Mouse (Mus musculus) bone marrow, adult 2 months (tissue): ENCODE measurements around the gene AI837181. TPM values are rescaled to one million over a fixed set of nuclear protein-coding genes. Genes with fewer than 3 reads are reported as not detected.

ENCODE experiments used
- H3K27ac ChIP-seq: fragments of 200-500 bp; 2 replicates; pipeline ENCODE4 v1.5.1; 2012; ENCODE audit warnings: low read depth, mild to moderate bottlenecking, control low read depth, inconsistent platforms, low read length; ENCODE audit not compliant: control insufficient read depth, poor library complexity, insufficient read depth
- H3K4me1 ChIP-seq: fragments of 200-500 bp; 2 replicates; pipeline ENCODE4 v1.6.1; 2011; ENCODE audit warnings: low read length; ENCODE audit not compliant: control insufficient read depth, insufficient read depth
- H3K4me3 ChIP-seq: fragments of 200-500 bp; replicated peaks from 2 replicates; pipeline ENCODE3; 2011; ENCODE audit warnings: mild to moderate bottlenecking, low read depth, low read length, control low read depth; ENCODE audit not compliant: control insufficient read depth
- CTCF ChIP-seq: fragments of 200-500 bp; IDR thresholded peaks from 2 replicates; pipeline ENCODE4 v1.5.1; 2011; ENCODE audit warnings: low read length, control low read depth; ENCODE audit not compliant: control insufficient read depth, insufficient read depth
- POLR2A ChIP-seq: fragments of 200-500 bp; IDR thresholded peaks from 2 replicates; pipeline ENCODE4 v1.6.1; 2011; ENCODE audit warnings: low read depth, mild to moderate bottlenecking, control low read depth, low read length, borderline replicate concordance; ENCODE audit not compliant: control insufficient read depth
- WGBS: fragments of 180-500 bp; shearing (Covaris S2); methylation state at CpG from one replicate; pipeline ENCODE4 v1.1.7; 2018; 5-methylcytosine and 5-hydroxymethylcytosine counted together
- polyA plus RNA-seq: library from polyadenylated mRNA; stranded (reverse); fragments of >200 nt; gene quantifications from 2 replicates; pipeline ENCODE4 v1.2.4, GENCODE M21; 2011; ENCODE audit warnings: low replicate concordance; ENCODE audit not compliant: missing spikeins, insufficient read depth, insufficient read length

AI837181 gene
- polyA plus RNA-seq, 1 experiment, result 21.5 TPM

DNA sequence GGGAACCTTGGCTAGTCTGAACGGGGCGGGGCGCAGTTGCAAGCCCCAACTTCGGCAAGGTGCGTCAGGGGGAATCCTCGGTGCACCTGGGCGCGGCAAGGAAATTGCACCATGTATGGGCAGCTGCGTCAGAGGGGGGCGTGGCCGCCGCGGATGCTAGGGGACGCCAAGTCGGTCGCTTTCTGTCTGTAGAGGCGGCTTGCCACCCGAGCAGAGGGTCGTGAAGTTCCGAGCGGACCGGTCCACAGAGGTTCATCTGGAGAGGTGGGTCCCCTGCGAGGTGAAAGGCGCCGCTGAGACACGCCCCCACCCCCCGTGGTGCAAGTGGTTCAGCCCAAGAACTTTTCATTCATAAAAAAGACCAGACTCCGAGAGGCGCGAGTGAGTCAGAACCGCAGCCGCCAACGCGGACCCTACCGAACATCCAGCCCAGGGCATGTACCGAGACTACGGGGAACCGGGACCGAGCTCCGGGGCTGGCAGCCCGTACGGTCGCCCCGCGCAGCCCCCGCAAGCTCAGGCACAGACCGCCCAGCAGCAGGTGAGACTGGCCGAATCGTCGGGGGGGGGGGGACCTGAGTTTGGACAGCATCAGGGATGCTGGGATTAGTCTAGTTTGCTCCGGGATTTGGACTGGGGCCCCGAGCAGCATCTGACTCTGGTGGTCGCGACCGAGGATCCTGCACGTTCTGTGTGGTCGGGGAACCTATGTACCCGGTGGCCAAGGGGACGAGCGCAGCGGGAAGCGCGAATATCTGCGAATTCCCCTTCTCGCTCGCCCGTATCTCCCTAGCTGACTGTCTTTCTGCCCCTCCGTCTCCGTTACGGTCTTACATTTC is 22.8 kb downstream of the AI837181 start, which contains the start of gene Fosl1:
Gene Fosl1 (plus strand): TSS at position 33 of the 839 bp plus-strand sequence.
- WGBS, result under 1% methylated on average over 70 of the region's 70 CpGs
- Histone ChIP-seq H3K27ac (no peak within 1 kb of the TSS), H3K4me3 (peak within 1 kb of the TSS; percentile 50), H3K4me1 (peaks cover 9% of the 10 kb centered on the region)
- TF ChIP-seq POLR2A (peak; percentile 4; the same call in 1 of the 2 replicates), CTCF (no peak)

DNA sequence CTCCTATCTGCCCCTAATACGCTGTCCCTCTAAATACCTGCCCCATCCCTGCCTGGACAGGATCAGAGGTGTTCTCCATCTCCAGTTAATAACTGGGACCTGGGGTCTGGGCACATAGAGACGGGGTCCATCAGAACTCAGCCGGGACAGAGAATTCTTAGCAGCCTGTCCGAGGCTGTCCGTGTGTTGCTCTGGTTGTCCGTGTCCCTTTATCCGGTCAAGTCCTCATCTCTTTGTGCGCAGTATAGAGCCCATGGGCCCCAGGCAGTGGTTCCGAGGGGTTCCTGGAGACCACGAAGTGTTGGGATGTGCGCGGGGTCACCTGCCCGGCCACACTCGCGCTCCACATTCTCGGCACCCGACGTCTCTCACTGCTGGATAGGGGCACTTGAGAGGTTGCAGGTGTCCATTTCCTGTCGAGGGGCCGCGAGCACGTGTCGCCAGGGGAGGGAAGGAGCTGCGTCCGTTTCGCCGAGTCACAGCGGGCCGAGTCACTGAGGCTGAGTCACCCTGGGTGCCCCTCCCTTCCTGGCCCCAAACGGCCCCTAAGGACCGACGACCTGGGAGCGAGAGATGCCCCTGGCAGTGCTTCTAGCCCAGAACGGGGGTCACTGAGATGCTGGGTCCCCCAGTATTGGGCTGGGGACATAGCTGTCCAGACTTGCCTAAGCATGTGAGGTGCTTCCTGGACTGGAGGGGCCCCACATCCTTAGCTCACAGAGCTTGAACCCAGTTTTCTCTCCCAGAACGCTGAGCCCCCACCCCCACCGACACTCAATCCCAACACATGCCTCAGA is 23.6 kb downstream of the AI837181 start:
- WGBS, result 4% methylated on average over 36 of the region's 36 CpGs

DNA sequence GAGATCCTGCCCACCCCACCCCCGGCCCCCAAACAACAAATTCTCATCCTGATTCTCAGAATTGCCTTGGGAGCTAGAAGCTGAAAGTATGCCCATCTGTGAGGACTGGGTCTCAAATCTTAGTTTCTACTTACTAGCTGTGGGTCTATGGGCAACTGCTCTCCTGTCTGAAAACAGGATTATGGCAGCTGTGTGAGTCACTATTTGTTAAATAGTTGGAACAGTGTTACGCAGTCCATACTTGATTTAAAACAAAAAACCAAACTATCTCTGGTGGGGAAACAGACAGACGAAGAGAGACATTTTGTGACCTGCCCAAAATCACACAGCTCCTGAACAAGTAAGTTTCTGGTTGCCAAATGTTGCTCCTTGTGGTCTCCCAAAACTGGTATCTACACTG is 24.7 kb downstream of the AI837181 start:
- Histone ChIP-seq H3K4me3 (no peak overlapping the region), H3K4me1 (peaks cover 9% of the 10 kb centered on the region), H3K27ac (no peak overlapping the region)
- TF ChIP-seq CTCF (no peak), POLR2A (no peak)
- WGBS, result 75% methylated on average over 3 of the region's 3 CpGs

More for the DNA sequence above, 23.6 kb downstream of the AI837181 start:
- Histone ChIP-seq H3K4me1 (peaks cover 9% of the 10 kb centered on the region), H3K4me3 (no peak overlapping the region), H3K27ac (no peak overlapping the region)
- TF ChIP-seq CTCF (no peak), POLR2A (no peak)

DNA sequence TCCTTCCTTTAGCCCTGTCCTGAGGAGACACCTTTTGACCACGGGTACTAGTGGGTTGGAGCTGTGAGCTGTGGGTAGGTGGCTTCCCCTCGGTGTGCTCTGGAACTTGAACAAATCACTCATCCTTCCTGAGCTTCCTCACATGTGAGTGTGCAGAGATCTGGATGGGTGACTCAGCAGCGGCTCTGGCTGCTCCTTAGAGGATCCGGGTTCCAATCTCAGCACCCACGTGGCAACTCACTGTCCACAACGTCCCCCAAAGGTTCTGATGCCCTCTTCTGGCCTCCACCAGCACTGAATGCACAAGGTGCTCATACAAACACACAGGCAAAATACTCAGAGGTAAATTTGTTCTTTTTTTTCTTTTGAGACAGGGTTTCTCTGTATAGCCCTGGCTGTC is 26.8 kb downstream of the AI837181 start:
- TF ChIP-seq POLR2A (no peak), CTCF (no peak)
- H3K27ac ChIP-seq, result no peak overlapping the region
- no peak overlapping the region for H3K4me3 ChIP-seq
- peaks cover 5% of the 10 kb centered on the region for H3K4me1 ChIP-seq
- 59% methylated on average over 6 of the region's 6 CpGs for WGBS

DNA sequence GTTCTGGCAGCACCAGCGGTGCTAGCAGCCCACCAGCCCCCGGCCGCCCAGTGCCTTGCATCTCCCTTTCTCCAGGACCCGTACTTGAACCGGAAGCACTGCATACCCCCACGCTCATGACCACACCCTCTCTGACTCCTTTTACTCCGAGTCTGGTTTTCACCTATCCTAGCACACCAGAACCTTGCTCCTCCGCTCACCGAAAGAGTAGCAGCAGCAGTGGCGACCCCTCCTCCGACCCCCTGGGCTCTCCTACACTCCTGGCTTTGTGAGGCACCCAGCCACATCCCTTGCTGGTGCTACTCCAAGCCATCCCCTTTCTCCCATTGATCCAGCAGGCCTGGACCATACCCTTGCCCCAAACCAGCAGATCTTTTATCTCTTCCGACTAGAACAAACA is 30.1 kb downstream of the AI837181 start:
- TF ChIP-seq POLR2A, result no peak
- no peak for TF ChIP-seq CTCF
- no peak overlapping the region for H3K4me3 ChIP-seq
- WGBS, result 89% methylated on average over 12 of the region's 12 CpGs
- no peak overlapping the region for H3K27ac ChIP-seq
- peaks cover 1% of the 10 kb centered on the region; the same call in 1 of the 2 replicates for H3K4me1 ChIP-seq

DNA sequence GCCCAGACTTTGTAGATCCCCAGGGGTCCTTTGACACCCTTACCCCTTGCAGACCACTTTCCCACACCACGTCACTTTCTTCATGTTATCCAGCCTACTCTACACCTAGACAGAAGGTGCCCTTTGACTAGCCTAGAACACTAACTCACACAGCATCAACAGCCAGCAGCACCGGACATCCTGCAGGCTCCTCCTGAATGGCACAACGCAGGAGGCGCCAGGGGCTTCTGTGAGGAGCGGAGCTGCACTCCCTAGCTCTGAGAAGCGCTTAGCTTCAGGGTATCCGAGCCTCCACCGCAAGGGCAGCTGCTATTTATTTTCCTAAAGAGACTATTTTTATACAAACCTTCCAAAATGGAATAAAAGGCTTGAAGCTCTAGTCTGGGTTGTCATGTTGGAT is 30.6 kb downstream of the AI837181 start:
- TF ChIP-seq POLR2A, result no peak
- no peak for TF ChIP-seq CTCF
- Histone ChIP-seq H3K4me3 (no peak overlapping the region), H3K4me1 (peaks cover 1% of the 10 kb centered on the region; the same call in 1 of the 2 replicates), H3K27ac (no peak overlapping the region)
- WGBS, result 81% methylated on average over 8 of the region's 8 CpGs

DNA sequence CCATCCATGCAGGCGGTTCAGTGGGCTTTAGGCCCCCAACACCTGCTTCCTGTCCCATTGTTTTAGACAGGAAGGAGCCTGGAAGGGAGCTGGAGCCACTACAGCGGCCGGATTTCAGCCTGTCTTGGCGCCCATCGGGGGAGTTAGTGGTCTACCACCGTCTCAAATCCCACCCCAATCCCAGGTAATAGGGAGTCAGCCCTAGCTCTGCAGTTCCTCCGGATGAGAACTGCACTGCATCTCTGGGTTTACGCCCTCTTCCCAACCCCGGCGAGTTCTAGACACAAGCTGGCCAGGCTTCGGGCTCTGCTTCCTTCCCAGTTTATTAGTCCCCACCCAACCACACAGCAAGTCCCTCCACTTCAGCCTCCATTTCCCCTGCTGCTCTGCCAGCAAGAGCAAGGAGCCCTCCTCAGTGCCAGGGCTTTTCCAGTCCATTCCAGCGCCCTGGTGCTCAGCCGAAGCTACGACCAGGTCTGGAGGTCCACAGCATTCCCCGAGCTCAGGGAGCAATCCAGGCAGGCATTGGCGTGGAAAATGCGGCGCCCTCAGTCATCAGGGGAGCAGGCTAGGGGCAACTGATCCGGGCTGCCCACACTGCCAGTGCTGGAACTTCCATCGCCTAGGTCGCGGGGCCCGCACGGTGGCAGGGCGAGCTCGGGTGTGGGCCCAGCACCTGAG is 31.4 kb downstream of the AI837181 start:
- Histone ChIP-seq H3K4me1 (peaks cover 1% of the 10 kb centered on the region; the same call in 1 of the 2 replicates), H3K4me3 (peak overlapping the region; percentile 61), H3K27ac (peak overlapping the region; percentile 86)
- TF ChIP-seq CTCF (no peak), POLR2A (no peak)
- WGBS, result 1% methylated on average over 26 of the region's 26 CpGs
